Mouse (Mus musculus): ENCODE measurements around the gene Mbtd1. TPM values are rescaled to one million over a fixed set of nuclear protein-coding genes. Genes with fewer than 3 reads are reported as not detected.

The Mbtd1 gene
- polyA plus RNA-seq, 1 experiment from 2014 or later = 11.1 TPM

DNA sequence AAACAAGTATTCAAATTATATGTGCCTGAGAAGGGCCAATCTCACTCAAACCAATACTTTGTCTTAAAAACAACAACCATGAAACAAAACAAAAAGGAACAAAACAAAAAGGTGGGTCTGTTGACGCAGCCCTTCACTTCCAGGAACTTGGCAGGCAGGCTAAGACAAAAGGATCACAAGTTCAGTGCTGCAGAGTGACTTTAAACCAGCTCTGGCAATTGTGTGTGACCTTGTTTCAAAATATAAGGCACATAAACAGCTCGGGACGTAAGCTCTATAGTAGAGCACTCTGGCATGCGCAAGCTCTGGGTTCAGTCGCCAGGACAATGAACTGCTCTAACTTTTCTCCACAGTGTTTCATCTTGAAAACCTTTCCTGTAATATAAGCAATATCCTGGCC lies 87.3 kb downstream of the Mbtd1 start:
- ATAC-seq (no peak), DNase-seq (ENCODE audit: low spot score) (no peak)
- Histone ChIP-seq H3K4me3 (ENCODE audit: low read depth, low read length) (no peak overlapping the region), H3K27me3 (replicated peaks; ENCODE audit: insufficient read depth, low read length) (no peaks in the 10 kb centered on the region), H3K4me2 (replicated peaks; ENCODE audit: low read depth, low read length) (no peak overlapping the region), H3K4me1 (ENCODE audit: insufficient read depth, low read depth, low read length) (no peaks in the 10 kb centered on the region), H3K36me3 (ENCODE audit: insufficient read depth, low read length) (no peaks in the 10 kb centered on the region), H3K27ac (ENCODE audit: low read length) (no peak overlapping the region), H3K9me3 (ENCODE audit: low read length) (no peaks in the 10 kb centered on the region), H3K9ac (replicated peaks; ENCODE audit: low read depth) (no peak overlapping the region)
- TF ChIP-seq EP300 (IDR thresholded peaks at IDR 0.05) (no peak), CTCF (IDR thresholded peaks at IDR 0.05) (no peak)
- 89% methylated on average over 5 of the region's 5 CpGs for WGBS

DNA sequence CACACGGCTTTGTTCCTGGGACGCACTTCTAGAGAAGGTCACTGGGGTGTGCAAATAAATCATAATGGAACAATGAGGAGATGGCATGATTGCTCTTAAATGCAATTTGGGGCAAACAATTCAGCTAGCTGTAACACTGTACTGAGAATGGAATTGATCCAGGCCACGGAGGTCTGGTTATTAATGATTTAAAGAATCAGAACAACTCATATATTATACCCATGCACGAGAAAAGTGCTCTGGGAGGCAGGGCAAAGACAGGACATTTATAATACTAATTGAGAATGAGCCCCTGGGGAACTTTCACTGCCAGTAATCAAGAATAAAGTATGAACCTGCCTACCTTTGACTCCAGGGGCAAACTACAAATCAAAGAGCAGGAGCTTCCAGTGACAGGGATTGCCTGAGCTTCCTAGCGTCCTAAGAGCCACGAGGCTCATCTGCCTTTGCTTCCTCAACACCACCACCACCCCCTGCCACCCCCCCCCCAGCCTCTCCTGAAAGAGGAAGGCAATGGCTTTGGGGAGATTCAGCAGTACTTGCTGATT lies 93.9 kb downstream of the Mbtd1 start:
- no peak overlapping the region for H3K27ac ChIP-seq (ENCODE audit: low read length)
- H3K9ac ChIP-seq (replicated peaks; ENCODE audit: low read depth) = no peak overlapping the region
- TF ChIP-seq CTCF (IDR thresholded peaks at IDR 0.05) (no peak), EP300 (IDR thresholded peaks at IDR 0.05) (no peak)
- H3K27me3 ChIP-seq (replicated peaks; ENCODE audit: insufficient read depth, low read length) = no peaks in the 10 kb centered on the region
- 48% methylated on average over 6 of the region's 6 CpGs for WGBS
- ATAC-seq = no peak
- no peak for DNase-seq (ENCODE audit: low spot score)
- no peak overlapping the region for H3K4me3 ChIP-seq (ENCODE audit: low read depth, low read length)
- no peaks in the 10 kb centered on the region for H3K36me3 ChIP-seq (ENCODE audit: insufficient read depth, low read length)
- H3K4me1 ChIP-seq (ENCODE audit: insufficient read depth, low read depth, low read length) = no peaks in the 10 kb centered on the region
- H3K9me3 ChIP-seq (ENCODE audit: low read length) = no peaks in the 10 kb centered on the region
- H3K4me2 ChIP-seq (replicated peaks; ENCODE audit: low read depth, low read length) = no peak overlapping the region

DNA sequence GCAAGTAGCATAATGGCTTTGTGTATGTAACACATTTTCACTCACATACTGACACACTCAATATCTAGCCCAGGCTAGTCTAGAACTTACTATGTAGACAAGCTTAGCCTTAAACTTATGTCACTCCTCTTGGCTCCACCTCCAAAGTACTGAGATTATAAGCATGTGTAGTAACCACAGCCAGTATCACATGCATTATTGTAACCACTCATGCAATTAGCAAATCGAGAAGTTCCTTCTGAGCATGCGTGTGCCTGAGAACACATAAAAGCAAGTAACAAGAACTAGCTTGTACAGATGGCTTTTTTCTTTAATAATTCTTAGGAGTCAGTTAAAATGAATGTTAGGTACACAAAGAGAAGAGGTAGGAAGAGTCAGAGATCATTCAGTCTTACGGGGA lies 99.0 kb downstream of the Mbtd1 start:
- Histone ChIP-seq H3K27me3 (replicated peaks; ENCODE audit: insufficient read depth, low read length) (no peaks in the 10 kb centered on the region), H3K9me3 (ENCODE audit: low read length) (no peaks in the 10 kb centered on the region), H3K4me3 (ENCODE audit: low read depth, low read length) (no peak overlapping the region), H3K9ac (replicated peaks; ENCODE audit: low read depth) (no peak overlapping the region), H3K4me1 (ENCODE audit: insufficient read depth, low read depth, low read length) (peaks cover 12% of the 10 kb centered on the region; the same call in 1 of the 2 replicates), H3K27ac (ENCODE audit: low read length) (no peak overlapping the region), H3K4me2 (replicated peaks; ENCODE audit: low read depth, low read length) (no peak overlapping the region), H3K36me3 (ENCODE audit: insufficient read depth, low read length) (no peaks in the 10 kb centered on the region)
- no peak for ATAC-seq
- TF ChIP-seq EP300 (IDR thresholded peaks at IDR 0.05) = no peak
- no peak for TF ChIP-seq CTCF (IDR thresholded peaks at IDR 0.05)
- 94% methylated on average over 3 of the region's 3 CpGs for WGBS
- no peak for DNase-seq (ENCODE audit: low spot score)

DNA sequence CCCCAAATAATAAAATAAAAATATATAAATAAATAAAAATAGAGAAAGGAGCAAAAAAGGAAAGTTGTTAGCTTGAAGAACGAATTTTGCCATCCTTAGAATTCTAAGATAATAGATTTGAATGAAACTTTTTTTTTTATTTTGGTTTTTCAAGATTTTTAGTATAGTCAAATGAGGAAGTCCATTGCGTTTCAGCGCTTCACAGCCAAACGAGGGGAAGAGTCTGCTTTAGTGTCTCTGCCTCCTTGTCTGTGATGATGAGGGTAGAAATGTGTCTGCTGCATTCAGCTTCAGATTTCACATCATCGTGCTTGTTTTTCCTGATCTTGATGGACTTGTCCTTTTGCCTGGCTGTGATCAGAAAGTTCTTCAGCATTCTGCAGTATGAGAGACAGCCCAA lies 99.6 kb downstream of the Mbtd1 start:
- H3K27me3 ChIP-seq (replicated peaks; ENCODE audit: insufficient read depth, low read length) = no peaks in the 10 kb centered on the region
- TF ChIP-seq CTCF (IDR thresholded peaks at IDR 0.05) (no peak), EP300 (IDR thresholded peaks at IDR 0.05) (no peak)
- H3K4me3 ChIP-seq (ENCODE audit: low read depth, low read length) = no peak overlapping the region
- no peaks in the 10 kb centered on the region for H3K36me3 ChIP-seq (ENCODE audit: insufficient read depth, low read length)
- no peak overlapping the region for H3K27ac ChIP-seq (ENCODE audit: low read length)
- H3K9me3 ChIP-seq (ENCODE audit: low read length) = no peaks in the 10 kb centered on the region
- DNase-seq (ENCODE audit: low spot score) (no peak), ATAC-seq (no peak)
- WGBS = 77% methylated on average over 5 of the region's 5 CpGs
- H3K4me2 ChIP-seq (replicated peaks; ENCODE audit: low read depth, low read length) = no peak overlapping the region
- H3K4me1 ChIP-seq (ENCODE audit: insufficient read depth, low read depth, low read length) = peaks cover 12% of the 10 kb centered on the region; the same call in 1 of the 2 replicates
- no peak overlapping the region for H3K9ac ChIP-seq (replicated peaks; ENCODE audit: low read depth)

DNA sequence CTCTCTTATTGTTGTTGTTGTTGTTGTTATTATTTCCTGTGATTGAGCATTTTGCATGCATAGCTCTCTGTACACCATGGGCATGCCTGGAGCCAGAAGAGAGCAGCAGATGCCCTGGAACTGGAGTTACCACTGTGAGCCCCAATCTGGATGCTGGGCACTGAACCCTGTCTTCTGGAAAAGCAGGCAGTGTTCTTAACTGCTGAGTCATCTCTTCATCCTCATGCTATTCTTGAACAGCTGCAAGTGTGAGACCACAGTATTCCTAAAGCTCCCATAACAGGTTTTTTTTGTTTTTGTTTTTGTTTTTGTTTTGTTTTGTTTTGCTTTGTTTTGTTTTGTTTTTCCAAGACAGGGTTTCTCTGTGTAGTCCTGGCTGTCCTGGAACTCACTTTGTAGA lies 100.6 kb downstream of the Mbtd1 start:
- H3K4me2 ChIP-seq (replicated peaks; ENCODE audit: low read depth, low read length) = no peak overlapping the region
- peaks cover 12% of the 10 kb centered on the region; the same call in 1 of the 2 replicates for H3K4me1 ChIP-seq (ENCODE audit: insufficient read depth, low read depth, low read length)
- H3K9me3 ChIP-seq (ENCODE audit: low read length) = no peaks in the 10 kb centered on the region
- ATAC-seq (no peak), DNase-seq (ENCODE audit: low spot score) (no peak)
- H3K27ac ChIP-seq (ENCODE audit: low read length) = no peak overlapping the region
- no peaks in the 10 kb centered on the region for H3K36me3 ChIP-seq (ENCODE audit: insufficient read depth, low read length)
- no peak overlapping the region for H3K9ac ChIP-seq (replicated peaks; ENCODE audit: low read depth)
- no peak overlapping the region for H3K4me3 ChIP-seq (ENCODE audit: low read depth, low read length)
- H3K27me3 ChIP-seq (replicated peaks; ENCODE audit: insufficient read depth, low read length) = no peaks in the 10 kb centered on the region
- TF ChIP-seq EP300 (IDR thresholded peaks at IDR 0.05) (no peak), CTCF (IDR thresholded peaks at IDR 0.05) (no peak)

DNA sequence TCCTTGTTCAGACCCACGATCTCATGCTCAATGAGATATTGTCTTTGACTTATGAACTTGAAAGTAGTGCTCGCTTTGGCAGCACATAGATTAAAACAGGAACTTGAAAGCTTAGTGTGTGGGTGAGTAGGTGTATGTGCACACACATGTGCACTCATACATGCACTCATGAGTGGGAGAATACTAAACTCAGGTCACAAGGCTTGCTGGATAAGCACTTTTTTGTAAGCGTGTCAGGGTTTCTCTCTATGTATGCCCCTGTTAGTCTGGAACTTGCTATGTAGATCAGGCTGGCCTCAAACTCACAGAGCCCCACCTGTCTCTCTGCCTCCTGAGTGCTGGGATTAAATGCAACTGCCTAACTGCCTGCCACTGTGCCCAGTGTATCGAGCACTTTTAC lies 101.4 kb downstream of the Mbtd1 start:
- Histone ChIP-seq H3K27me3 (replicated peaks; ENCODE audit: insufficient read depth, low read length) (no peaks in the 10 kb centered on the region), H3K4me1 (ENCODE audit: insufficient read depth, low read depth, low read length) (peaks cover 12% of the 10 kb centered on the region; the same call in 1 of the 2 replicates), H3K9me3 (ENCODE audit: low read length) (no peaks in the 10 kb centered on the region), H3K36me3 (ENCODE audit: insufficient read depth, low read length) (no peaks in the 10 kb centered on the region), H3K4me3 (ENCODE audit: low read depth, low read length) (no peak overlapping the region), H3K27ac (ENCODE audit: low read length) (0 out of 2 replicates have a peak overlapping the region, but pooled peaks have one; percentile 90), H3K4me2 (replicated peaks; ENCODE audit: low read depth, low read length) (no peak overlapping the region), H3K9ac (replicated peaks; ENCODE audit: low read depth) (no peak overlapping the region)
- TF ChIP-seq CTCF (IDR thresholded peaks at IDR 0.05) (no peak), EP300 (IDR thresholded peaks at IDR 0.05) (no peak)
- ATAC-seq (no peak), DNase-seq (ENCODE audit: low spot score) (no peak)
- 87% methylated on average over 4 of the region's 4 CpGs for WGBS
